Mouse (Mus musculus) leukemia stem cell, adult 10-12 weeks (primary cell): ENCODE data around the gene Spink2. TPM values are rescaled to one million over a fixed set of nuclear protein-coding genes. Genes with fewer than 3 reads are reported as not detected.

Source experiments
- polyA plus RNA-seq: library from polyadenylated mRNA; stranded (reverse); fragments of >175 nt; gene quantifications from 2 replicates; pipeline ENCODE4 v1.2.3, GENCODE M21; 2012; ENCODE audit warnings: low replicate concordance

The Spink2 gene
- polyA plus RNA-seq, result not detected in 2 replicates

DNA sequence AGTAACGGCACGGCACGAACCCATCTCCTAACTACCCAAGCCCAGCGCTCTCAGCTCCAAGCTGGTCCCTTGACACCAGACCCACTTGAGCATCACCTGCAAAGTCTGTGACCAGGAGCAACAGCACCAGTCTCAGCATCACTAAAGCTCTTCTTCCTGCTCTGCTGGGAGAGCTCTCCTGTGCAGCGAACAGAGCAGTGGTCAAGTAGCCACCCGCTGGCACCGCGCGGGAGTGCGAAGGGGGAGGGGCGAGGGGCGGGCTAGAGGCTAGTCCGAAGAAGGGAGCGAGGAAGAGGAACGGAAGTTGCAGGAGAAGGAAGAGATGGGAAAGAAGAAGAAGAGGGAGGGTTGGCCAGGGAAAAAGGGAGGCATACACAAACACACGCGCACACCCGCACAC is at the start of gene Spink2:
Gene Spink2 (minus strand): TSS at position 236 of the 400 bp plus-strand sequence.

Other genes with a start within 250 kb of the Spink2 start
- 30.6 and 99.1 TPM in 2 replicates for gene Srp72, start 236.8 kb downstream of the Spink2 start, polyA plus RNA-seq
- 0.39 TPM in 1 of 2 replicates, not detected in the other for gene Arl9, start 207.4 kb downstream of the Spink2 start, polyA plus RNA-seq
- gene Thegl, start 195.4 kb downstream of the Spink2 start, polyA plus RNA-seq, result 0.14 and 1.3 TPM in 2 replicates
- 1.1 and 2.7 TPM in 2 replicates for gene Hopx, start 96.3 kb downstream of the Spink2 start, polyA plus RNA-seq
- gene Rest, start 54.0 kb upstream of the Spink2 start, polyA plus RNA-seq, result 8.7 and 9.1 TPM in 2 replicates
- gene Noa1, start 98.6 kb upstream of the Spink2 start, polyA plus RNA-seq, result 31.7 and 62.3 TPM in 2 replicates
- gene Polr2b, start 98.7 kb upstream of the Spink2 start, polyA plus RNA-seq, result 1.7 and 4.7 TPM in 2 replicates
- gene Igfbp7, start 196.6 kb upstream of the Spink2 start, polyA plus RNA-seq, result 114 and 292 TPM in 2 replicates